Mouse (Mus musculus) heart, embryonic 13.5 days (tissue): Measurements from ENCODE around the gene Lrrc19. TPM values are rescaled to one million over a fixed set of nuclear protein-coding genes. Genes with fewer than 3 reads are reported as not detected.
"Not testable (repeated sequence)": the region's sequence is repeated elsewhere in the genome, so short reads cannot be mapped to it uniquely, and the experiment has no call there.

Experiments
- ATAC-seq: fragments of 200-750 bp; cut with Nextera tagmentation; 2 replicates; pipeline ENCODE4 v1.8.0; 2017; ENCODE audit warnings: moderate TSS enrichment; ENCODE audit not compliant: insufficient number of reproducible peaks, low FRiP score, low TSS enrichment; ENCODE audit errors: extremely low read depth
- H3K27ac ChIP-seq: fragments of 300-500 bp; sonication (generic); replicated peaks from 2 replicates; pipeline ENCODE4 v1.5.1; 2015; ENCODE audit warnings: moderate library complexity, mild to moderate bottlenecking, inconsistent platforms
- H3K27me3 ChIP-seq: fragments of 300-500 bp; sonication (generic); replicated peaks from 2 replicates; pipeline ENCODE4 v1.6.1; 2015; ENCODE audit warnings: mild to moderate bottlenecking, inconsistent platforms
- H3K36me3 ChIP-seq: fragments of 300-500 bp; sonication (generic); 2 replicates; pipeline ENCODE4 v1.6.1; 2015; ENCODE audit warnings: mild to moderate bottlenecking, inconsistent platforms
- H3K4me1 ChIP-seq: fragments of 300-500 bp; sonication (generic); 2 replicates; pipeline ENCODE4 v1.6.1; 2015; ENCODE audit warnings: inconsistent platforms
- H3K4me2 ChIP-seq: fragments of 300-500 bp; sonication (generic); 2 replicates; pipeline ENCODE4 v1.6.1; 2015; ENCODE audit warnings: inconsistent platforms, mild to moderate bottlenecking, moderate library complexity
- H3K4me3 ChIP-seq: fragments of 300-500 bp; sonication (generic); 2 replicates; pipeline ENCODE4 v1.5.1; 2015; ENCODE audit warnings: moderate library complexity, mild to moderate bottlenecking, inconsistent platforms
- H3K9ac ChIP-seq: fragments of 300-500 bp; sonication (generic); 2 replicates; pipeline ENCODE4 v1.6.1; 2015; ENCODE audit warnings: inconsistent platforms, mild to moderate bottlenecking, moderate library complexity
- H3K9me3 ChIP-seq: fragments of 300-500 bp; sonication (generic); 2 replicates; pipeline ENCODE4 v1.6.1; 2016; ENCODE audit warnings: inconsistent platforms
- WGBS: fragments of 180-500 bp; shearing (Covaris S2); methylation state at CpG from one replicate; pipeline ENCODE4 v1.1.7; 2015; ENCODE audit warnings: mixed read lengths; 5-methylcytosine and 5-hydroxymethylcytosine counted together
- polyA plus RNA-seq: library from polyadenylated mRNA; unstranded; fragments of >200 nt; fragmentation: Nextera tagmentation; extraction: Ambion mirVana; gene quantifications from 2 replicates; pipeline ENCODE4 v1.2.1, GENCODE M21; 2015

The Lrrc19 gene
- polyA plus RNA-seq: 0.17 and 0.28 TPM in 2 replicates

- ATAC-seq: no peak
- Histone ChIP-seq H3K36me3 (peaks cover 13% of the 10 kb centered on the region), H3K4me3 (no peak within 1 kb of the TSS), H3K27me3 (no peaks in the 10 kb centered on the region), H3K9me3 (no peaks in the 10 kb centered on the region), H3K9ac (no peak within 1 kb of the TSS), H3K27ac (no peak within 1 kb of the TSS), H3K4me2 (no peak within 1 kb of the TSS), H3K4me1 (no peaks in the 10 kb centered on the region)
- 82% methylated on average over 3 of the region's 3 CpGs for WGBS
Measured at GRCm38 (mm10) chr4:94649920-94650319, at the start of gene Lrrc19. Gene Lrrc19, minus strand, starts transcription at chr4:94650144.

- Histone ChIP-seq H3K27ac (no peak overlapping the region), H3K9ac (no peak overlapping the region), H3K4me1 (peaks cover 5% of the 10 kb centered on the region; the same call in 1 of the 2 replicates), H3K9me3 (no peaks in the 10 kb centered on the region), H3K27me3 (no peaks in the 10 kb centered on the region), H3K4me2 (no peak overlapping the region), H3K36me3 (peaks cover 8% of the 10 kb centered on the region; the same call in 1 of the 2 replicates), H3K4me3 (no peak overlapping the region)
- WGBS: 39% methylated on average over 3 of the region's 3 CpGs
- no peak for ATAC-seq
Measured at GRCm38 (mm10) chr4:94696368-94696767, 46.4 kb upstream of the Lrrc19 start.

GRCm38 (mm10) chr4:94692175-94692574, 42.2 kb upstream of the Lrrc19 start:
- ATAC-seq: no peak
- H3K4me3 ChIP-seq: no peak overlapping the region
- no peak overlapping the region for H3K9ac ChIP-seq
- peaks cover 5% of the 10 kb centered on the region; the same call in 1 of the 2 replicates for H3K4me1 ChIP-seq
- no peaks in the 10 kb centered on the region for H3K9me3 ChIP-seq
- H3K27me3 ChIP-seq: no peaks in the 10 kb centered on the region
- peaks cover 25% of the 10 kb centered on the region for H3K36me3 ChIP-seq
- H3K27ac ChIP-seq: no peak overlapping the region
- WGBS: 62% methylated on average over 2 of the region's 2 CpGs
- no peak overlapping the region for H3K4me2 ChIP-seq

GRCm38 (mm10) chr4:94691078-94691477, 41.1 kb upstream of the Lrrc19 start:
- no peak overlapping the region for H3K27ac ChIP-seq
- H3K9me3 ChIP-seq: no peaks in the 10 kb centered on the region
- peaks cover 31% of the 10 kb centered on the region for H3K36me3 ChIP-seq
- no peak for ATAC-seq
- H3K4me2 ChIP-seq: no peak overlapping the region
- no peaks in the 10 kb centered on the region for H3K27me3 ChIP-seq
- no peak overlapping the region for H3K4me3 ChIP-seq
- 51% methylated on average over 4 of the region's 4 CpGs for WGBS
- H3K4me1 ChIP-seq: peaks cover 5% of the 10 kb centered on the region; the same call in 1 of the 2 replicates
- no peak overlapping the region for H3K9ac ChIP-seq

GRCm38 (mm10) chr4:94689804-94690203, 39.9 kb upstream of the Lrrc19 start:
- H3K4me1 ChIP-seq, H3K27me3 ChIP-seq, H3K4me3 ChIP-seq, H3K9ac ChIP-seq, H3K9me3 ChIP-seq, ATAC-seq, H3K4me2 ChIP-seq, H3K27ac ChIP-seq: not testable (repeated sequence)
- peaks cover 33% of the 10 kb centered on the region for H3K36me3 ChIP-seq
- 68% methylated on average over 2 of the region's 2 CpGs for WGBS

GRCm38 (mm10) chr4:94683305-94683704, 33.4 kb upstream of the Lrrc19 start:
- H3K9ac ChIP-seq: no peak overlapping the region
- H3K4me3 ChIP-seq: no peak overlapping the region
- no peaks in the 10 kb centered on the region for H3K4me1 ChIP-seq
- peaks cover 35% of the 10 kb centered on the region for H3K36me3 ChIP-seq
- peak overlapping the region; percentile 61; the same call in 1 of the 2 replicates for H3K27ac ChIP-seq
- H3K9me3 ChIP-seq: no peaks in the 10 kb centered on the region
- WGBS: 59% methylated on average over 5 of the region's 5 CpGs
- no peaks in the 10 kb centered on the region for H3K27me3 ChIP-seq
- no peak overlapping the region for H3K4me2 ChIP-seq
- no peak for ATAC-seq

- no peak overlapping the region; the same call in 1 of the 2 replicates for H3K27ac ChIP-seq
- no peaks in the 10 kb centered on the region for H3K9me3 ChIP-seq
- H3K4me3 ChIP-seq: no peak overlapping the region
- H3K9ac ChIP-seq: no peak overlapping the region
- ATAC-seq: no peak
- no peaks in the 10 kb centered on the region for H3K27me3 ChIP-seq
- H3K4me1 ChIP-seq: no peaks in the 10 kb centered on the region
- H3K36me3 ChIP-seq: peaks cover 24% of the 10 kb centered on the region
- no peak overlapping the region for H3K4me2 ChIP-seq
- WGBS: 41% methylated on average over 1 of the region's 1 CpGs
Measured at GRCm38 (mm10) chr4:94682029-94682428, 32.1 kb upstream of the Lrrc19 start.

GRCm38 (mm10) chr4:94681181-94681580, 31.2 kb upstream of the Lrrc19 start:
- Histone ChIP-seq H3K27me3 (no peaks in the 10 kb centered on the region), H3K4me3 (no peak overlapping the region), H3K36me3 (peaks cover 20% of the 10 kb centered on the region), H3K9me3 (no peaks in the 10 kb centered on the region), H3K4me1 (no peaks in the 10 kb centered on the region), H3K4me2 (no peak overlapping the region), H3K9ac (no peak overlapping the region), H3K27ac (no peak overlapping the region)
- 80% methylated on average over 2 of the region's 2 CpGs for WGBS
- ATAC-seq: no peak

- no peak overlapping the region for H3K27ac ChIP-seq
- H3K27me3 ChIP-seq: no peaks in the 10 kb centered on the region
- no peak for ATAC-seq
- peaks cover 20% of the 10 kb centered on the region for H3K36me3 ChIP-seq
- no peak overlapping the region for H3K9ac ChIP-seq
- H3K4me1 ChIP-seq: no peaks in the 10 kb centered on the region
- H3K4me2 ChIP-seq: no peak overlapping the region
- 89% methylated on average over 2 of the region's 2 CpGs for WGBS
- H3K9me3 ChIP-seq: no peaks in the 10 kb centered on the region
- H3K4me3 ChIP-seq: no peak overlapping the region
Measured at GRCm38 (mm10) chr4:94680662-94681061, 30.7 kb upstream of the Lrrc19 start.

- ATAC-seq: no peak
- Histone ChIP-seq H3K36me3 (no peaks in the 10 kb centered on the region), H3K9ac (no peak overlapping the region), H3K4me1 (no peaks in the 10 kb centered on the region), H3K4me3 (no peak overlapping the region), H3K27me3 (no peaks in the 10 kb centered on the region), H3K4me2 (no peak overlapping the region), H3K27ac (no peak overlapping the region), H3K9me3 (no peaks in the 10 kb centered on the region)
- WGBS: 16% methylated on average over 1 of the region's 1 CpGs
Measured at GRCm38 (mm10) chr4:94669718-94670117, 19.8 kb upstream of the Lrrc19 start.

GRCm38 (mm10) chr4:94650426-94651175, 657 bp upstream of the Lrrc19 start:
- not testable (repeated sequence) for H3K4me3 ChIP-seq

GRCm38 (mm10) chr4:94643141-94643540, 6.8 kb downstream of the Lrrc19 start:
- ATAC-seq: no peak
- no peaks in the 10 kb centered on the region; the same call in 1 of the 2 replicates for H3K36me3 ChIP-seq
- no peak overlapping the region for H3K4me3 ChIP-seq

More at GRCm38 (mm10) chr4:94650426-94651175, 657 bp upstream of the Lrrc19 start:
- H3K36me3 ChIP-seq: peaks cover 20% of the 10 kb centered on the region
- not testable (repeated sequence) for H3K9me3 ChIP-seq, H3K27ac ChIP-seq, H3K4me2 ChIP-seq, H3K27me3 ChIP-seq, ATAC-seq, H3K9ac ChIP-seq, H3K4me1 ChIP-seq
- 81% methylated on average over 5 of the region's 5 CpGs for WGBS

More at GRCm38 (mm10) chr4:94643141-94643540, 6.8 kb downstream of the Lrrc19 start:
- Histone ChIP-seq H3K4me2 (no peak overlapping the region), H3K9ac (no peak overlapping the region), H3K27ac (no peak overlapping the region), H3K4me1 (no peaks in the 10 kb centered on the region), H3K9me3 (no peaks in the 10 kb centered on the region), H3K27me3 (no peaks in the 10 kb centered on the region)
- WGBS: 88% methylated on average over 2 of the region's 2 CpGs
